Mouse (Mus musculus) MEL (cell line): ENCODE data around the gene Tnfrsf13b. TPM values are rescaled to one million over a fixed set of nuclear protein-coding genes. Genes with fewer than 3 reads are reported as not detected.

Source experiments
- DNase-seq: peaks from one replicate; pipeline ENCODE4 v3.0.0; 2011; ENCODE audit warnings: low read depth, low spot score
- H3K27ac ChIP-seq: 2 replicates; pipeline ENCODE4 v1.5.1; 2012; ENCODE audit warnings: low read depth, mild to moderate bottlenecking, control low read depth, low read length, moderate library complexity; ENCODE audit not compliant: control insufficient read depth
- H3K27me3 ChIP-seq, 2 experiments: fragments of 150-350 bp in 1 of 2; sonication (generic) in 1 of 2; 2 replicates each; pipeline ENCODE4 v1.6.1; 2012; ENCODE audit warnings: low read length in 2 of 2, mild to moderate bottlenecking in 2 of 2, improper control_type of control experiment in 1 of 2, moderate library complexity in 1 of 2; ENCODE audit not compliant: insufficient read depth in 2 of 2, control insufficient read depth in 1 of 2
- H3K36me3 ChIP-seq, 2 experiments: 2 replicates each; pipeline ENCODE4 v1.6.1; 2012 to 2014; ENCODE audit warnings: low read length in 2 of 2, improper control_type of control experiment in 1 of 2, inconsistent platforms in 1 of 2, mild to moderate bottlenecking in 1 of 2; ENCODE audit not compliant: insufficient read depth in 2 of 2, control insufficient read depth in 1 of 2
- H3K4me1 ChIP-seq, 2 experiments: fragments of 150-350 bp in 1 of 2; sonication (generic) in 1 of 2; 2 replicates each; pipeline ENCODE4 v1.6.1; 2012; ENCODE audit warnings: low read length in 2 of 2, improper control_type of control experiment in 1 of 2, mild to moderate bottlenecking in 1 of 2; ENCODE audit not compliant: insufficient read depth in 2 of 2, control insufficient read depth in 1 of 2
- H3K4me3 ChIP-seq, 2 experiments: fragments of 150-350 bp in 1 of 2; sonication (generic) in 1 of 2; 2 replicates each; pipeline ENCODE4 v1.5.1; 2012; ENCODE audit warnings: low read depth in 2 of 2, low read length in 2 of 2, mild to moderate bottlenecking in 2 of 2, moderate library complexity in 2 of 2, control low read depth in 1 of 2, improper control_type of control experiment in 1 of 2; ENCODE audit not compliant: control insufficient read depth in 1 of 2, insufficient read depth in 1 of 2
- H3K79me2 ChIP-seq: 2 replicates; pipeline ENCODE4 v1.6.1; 2012; ENCODE audit warnings: mild to moderate bottlenecking, low read length, moderate library complexity; ENCODE audit not compliant: control insufficient read depth, poor library complexity, insufficient read depth
- H3K9ac ChIP-seq: 2 replicates; pipeline ENCODE4 v1.6.1; 2012; ENCODE audit warnings: low read depth, mild to moderate bottlenecking, control low read depth, low read length, moderate library complexity; ENCODE audit not compliant: control insufficient read depth, poor library complexity, severe bottlenecking
- H3K9me3 ChIP-seq: fragments of 150-350 bp; sonication (generic); replicated peaks from 2 replicates; pipeline ENCODE4 v1.6.1; 2012; ENCODE audit warnings: mild to moderate bottlenecking, low read length, improper control_type of control experiment, moderate library complexity; ENCODE audit not compliant: insufficient read depth
- BHLHE40 ChIP-seq: IDR thresholded peaks from 2 replicates; pipeline ENCODE4 v1.6.1; 2012; ENCODE audit warnings: low read depth, mild to moderate bottlenecking, inconsistent platforms, low read length, improper control_type of control experiment, borderline replicate concordance
- CHD1 ChIP-seq: IDR thresholded peaks from 2 replicates; pipeline ENCODE4 v1.6.1; 2012; ENCODE audit warnings: low read depth, mild to moderate bottlenecking, inconsistent platforms, low read length, improper control_type of control experiment
- CHD2 ChIP-seq: IDR thresholded peaks from 2 replicates; pipeline ENCODE4 v1.6.1; 2011; ENCODE audit warnings: low read length, improper control_type of control experiment
- E2F4 ChIP-seq: IDR thresholded peaks from 2 replicates; pipeline ENCODE4 v1.6.1; 2011; ENCODE audit warnings: low read depth, low read length, improper control_type of control experiment, borderline replicate concordance
- ELF1 ChIP-seq: IDR thresholded peaks from 2 replicates; pipeline ENCODE4 v1.6.1; 2014; ENCODE audit warnings: low read depth, mild to moderate bottlenecking, inconsistent platforms, low read length, improper control_type of control experiment, moderate library complexity
- EP300 ChIP-seq, 2 experiments: IDR thresholded peaks; 2 replicates each; pipeline ENCODE4 v1.6.1; 2011; ENCODE audit warnings: improper control_type of control experiment in 2 of 2, low read length in 2 of 2, low read depth in 1 of 2, mild to moderate bottlenecking in 1 of 2
- HCFC1 ChIP-seq: IDR thresholded peaks from 2 replicates; pipeline ENCODE4 v1.6.1; 2012; ENCODE audit warnings: low read depth, mild to moderate bottlenecking, inconsistent platforms, low read length, improper control_type of control experiment, moderate library complexity
- JUND ChIP-seq: IDR thresholded peaks from 2 replicates; pipeline ENCODE4 v1.6.1; 2011; ENCODE audit warnings: low read depth, mild to moderate bottlenecking, improper control_type of control experiment, low read length
- MAZ ChIP-seq: IDR thresholded peaks from 2 replicates; pipeline ENCODE4 v1.6.1; 2012; ENCODE audit warnings: low read depth, mild to moderate bottlenecking, inconsistent platforms, low read length, improper control_type of control experiment
- MEF2A ChIP-seq: IDR thresholded peaks from 2 replicates; pipeline ENCODE4 v1.6.1; 2014; ENCODE audit warnings: low read depth, mild to moderate bottlenecking, inconsistent platforms, low read length, improper control_type of control experiment; ENCODE audit not compliant: poor library complexity, insufficient replicate concordance, severe bottlenecking; ENCODE audit errors: extremely low read depth
- NELFE ChIP-seq: IDR thresholded peaks from 2 replicates; pipeline ENCODE4 v1.6.1; 2011; ENCODE audit warnings: low read depth, low read length, improper control_type of control experiment
- POLR2AphosphoS2 ChIP-seq: IDR thresholded peaks from 2 replicates; pipeline ENCODE4 v1.6.1; 2011; ENCODE audit warnings: low read length, improper control_type of control experiment
- RCOR1 ChIP-seq: IDR thresholded peaks from 2 replicates; pipeline ENCODE4 v1.6.1; 2012; ENCODE audit warnings: low read depth, mild to moderate bottlenecking, inconsistent platforms, low read length, improper control_type of control experiment
- TBP ChIP-seq: IDR thresholded peaks from 2 replicates; pipeline ENCODE4 v1.8.0; 2011; ENCODE audit warnings: low read depth, low read length, improper control_type of control experiment
- UBTF ChIP-seq: IDR thresholded peaks from 2 replicates; pipeline ENCODE4 v1.6.1; 2012; ENCODE audit warnings: low read depth, mild to moderate bottlenecking, inconsistent platforms, low read length, improper control_type of control experiment, moderate library complexity, borderline replicate concordance; ENCODE audit not compliant: insufficient read depth
- USF2 ChIP-seq, 2 experiments: IDR thresholded peaks; 2 replicates each; pipeline ENCODE4 v1.6.1; 2011 to 2012; ENCODE audit warnings: improper control_type of control experiment in 2 of 2, low read length in 2 of 2, borderline replicate concordance in 1 of 2, inconsistent platforms in 1 of 2, low read depth in 1 of 2, mild to moderate bottlenecking in 1 of 2; ENCODE audit not compliant: insufficient read depth in 1 of 2
- polyA plus RNA-seq, 2 experiments: library from polyadenylated mRNA; stranded (reverse) in 1 of 2; unstranded in 1 of 2; fragments of >175 nt in 1 of 2; fragments of >200 nt in 1 of 2; gene quantifications; 2 replicates each; pipeline versions ENCODE4 v1.2.1 to v1.2.4; 2012; ENCODE audit warnings: low replicate concordance in 2 of 2, low read depth in 1 of 2; ENCODE audit not compliant: insufficient read length in 2 of 2, insufficient read depth in 1 of 2, missing spikeins in 1 of 2
- total RNA-seq: library from RNA; depleted of rRNA; stranded (reverse); fragments of 300-350 nt; gene quantifications from 2 replicates; pipeline ENCODE4 v1.2.3, GENCODE M21; 2012

Tnfrsf13b gene
- total and polyA plus RNA-seq, 3 experiments: 7.7 to 17.9 TPM; not detected in 1

DNA sequence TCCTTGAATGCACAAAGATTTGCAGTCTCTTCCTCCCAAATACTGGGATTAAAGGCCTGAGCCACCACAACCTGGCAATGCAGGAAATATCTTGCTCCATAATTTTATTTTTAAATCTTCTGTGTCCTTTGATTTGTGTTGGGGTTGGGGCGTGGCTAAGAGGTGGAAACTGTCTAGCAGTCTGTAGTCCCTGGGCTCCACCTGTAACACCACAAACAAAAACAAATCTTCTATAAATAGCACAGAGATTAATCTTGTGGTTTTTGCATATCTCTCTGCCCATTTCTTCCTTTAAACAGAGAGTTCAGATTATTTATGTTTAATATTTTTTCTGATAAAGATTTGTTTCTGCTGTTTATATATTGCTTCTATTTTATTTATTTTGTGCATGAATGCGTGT is 6.4 kb downstream of the Tnfrsf13b start:
- H3K9ac ChIP-seq: no peak overlapping the region
- no peaks in the 10 kb centered on the region for H3K79me2 ChIP-seq
- H3K9me3 ChIP-seq: no peaks in the 10 kb centered on the region
- TF ChIP-seq MEF2A (no peak), CHD2 (no peak), POLR2AphosphoS2 (no peak), USF2 (IDR thresholded peaks at IDR 0.05; ENCODE audit: borderline replicate concordance in 1 of 2, insufficient read depth in 1 of 2, low read depth in 1 of 2, low read length in 2 of 2) (no peak), UBTF (no peak), E2F4 (no peak), EP300 (IDR thresholded peaks at IDR 0.05; ENCODE audit: low read depth in 1 of 2, low read length in 2 of 2) (no peak), TBP (no peak)
- no peaks in the 10 kb centered on the region for H3K4me1 ChIP-seq
- H3K27me3 ChIP-seq: peaks cover 6 to 11% of the 10 kb centered on the region in 2 experiments
- H3K27ac ChIP-seq: no peak overlapping the region
- H3K36me3 ChIP-seq: no peaks in the 10 kb centered on the region
- DNase-seq: no peak
- H3K4me3 ChIP-seq: no peak overlapping the region

DNA sequence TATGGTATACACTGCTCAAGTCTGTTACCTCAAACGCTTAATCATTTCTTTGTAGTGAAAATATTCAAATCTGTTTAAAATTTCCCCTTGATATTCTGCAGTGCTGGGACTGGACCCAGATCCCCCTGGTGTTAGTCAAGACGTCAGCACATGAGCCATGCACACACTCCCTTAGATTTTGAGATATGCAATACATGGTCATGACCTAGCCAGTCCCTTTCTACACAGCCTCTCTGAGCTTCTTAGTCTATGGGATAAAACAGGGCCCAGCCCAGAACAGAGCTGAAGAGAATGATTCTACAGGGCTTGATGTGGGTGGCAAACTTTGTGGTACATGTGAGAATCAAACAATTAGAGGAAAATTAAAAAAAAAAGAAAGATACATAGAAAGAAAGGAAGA is 15.1 kb downstream of the Tnfrsf13b start:
- peaks cover 4 to 17% of the 10 kb centered on the region in 2 experiments for H3K4me1 ChIP-seq
- H3K4me3 ChIP-seq: no peak overlapping the region; a peak in 1 of 4 replicates
- H3K9me3 ChIP-seq: no peaks in the 10 kb centered on the region
- H3K27ac ChIP-seq: no peak overlapping the region
- peak; percentile 33 for DNase-seq
- H3K27me3 ChIP-seq: peaks cover 0 to 2% of the 10 kb centered on the region in 2 experiments; a peak in 1 of 4 replicates
- H3K36me3 ChIP-seq: peaks cover 0 to 12% of the 10 kb centered on the region in 2 experiments; a peak in 2 of 4 replicates
- peak overlapping the region; percentile 5 for H3K9ac ChIP-seq
- no peak for TF ChIP-seq NELFE
- TF ChIP-seq TBP: no peak
- no peak for TF ChIP-seq CHD1
- no peak for TF ChIP-seq EP300 (IDR thresholded peaks at IDR 0.05; ENCODE audit: low read depth in 1 of 2, low read length in 2 of 2)
- TF ChIP-seq RCOR1: no peak
- TF ChIP-seq POLR2AphosphoS2: no peak
- TF ChIP-seq ELF1: no peak
- no peak for TF ChIP-seq E2F4
- TF ChIP-seq CHD2: no peak
- no peak for TF ChIP-seq HCFC1
- TF ChIP-seq BHLHE40: no peak
- no peak for TF ChIP-seq MAZ
- TF ChIP-seq JUND: no peak
- no peaks in the 10 kb centered on the region for H3K79me2 ChIP-seq
